Mouse (Mus musculus) kidney, adult 2 months (tissue): ENCODE results near the gene Ttll13. TPM values are rescaled to one million over a fixed set of nuclear protein-coding genes. Genes with fewer than 3 reads are reported as not detected.

Experiments used
- DNase-seq: peaks from one replicate; pipeline ENCODE4 v3.0.0; 2021
- H3K27ac ChIP-seq: fragments of 200-500 bp; 2 replicates; pipeline ENCODE4 v1.5.1; 2012; ENCODE audit warnings: low read depth, low read length, control low read depth, inconsistent platforms; ENCODE audit not compliant: insufficient read depth
- H3K27me3 ChIP-seq: fragments of 200-500 bp; replicated peaks from 2 replicates; pipeline ENCODE4 v1.6.1; 2012; ENCODE audit warnings: mild to moderate bottlenecking, moderate library complexity, low read length, inconsistent platforms; ENCODE audit not compliant: control insufficient read depth, insufficient read depth
- H3K36me3 ChIP-seq: fragments of 200-500 bp; 2 replicates; pipeline ENCODE4 v1.6.1; 2012; ENCODE audit warnings: mild to moderate bottlenecking, moderate library complexity, low read length, inconsistent platforms; ENCODE audit not compliant: control insufficient read depth, insufficient read depth
- H3K4me1 ChIP-seq: fragments of 200-500 bp; 2 replicates; pipeline ENCODE4 v1.6.1; 2011; ENCODE audit warnings: low read length; ENCODE audit not compliant: control insufficient read depth, insufficient read depth
- H3K4me3 ChIP-seq: fragments of 200-500 bp; 2 replicates; pipeline ENCODE4 v1.5.1; 2011; ENCODE audit warnings: mild to moderate bottlenecking, low read depth, low read length, control low read depth; ENCODE audit not compliant: insufficient read depth
- CTCF ChIP-seq: fragments of 200-500 bp; conservative IDR thresholded peaks from 2 replicates; pipeline ENCODE4 v1.5.1; 2011; ENCODE audit warnings: low read depth, mild to moderate bottlenecking, control low read depth, low read length, moderate library complexity, mixed read lengths; ENCODE audit not compliant: insufficient read depth, insufficient read length
- POLR2A ChIP-seq: fragments of 200-500 bp; IDR thresholded peaks from one replicate; pipeline ENCODE4 v1.6.1; 2011; ENCODE audit warnings: low read depth, low read length, control low read depth
- WGBS: fragments of 180-500 bp; shearing (Covaris S2); methylation state at CpG from one replicate; pipeline ENCODE4 v1.1.7; 2018; 5-methylcytosine and 5-hydroxymethylcytosine counted together
- polyA plus RNA-seq: library from polyadenylated mRNA; depleted of rRNA; stranded (reverse); fragments of >200 nt; gene quantifications from 2 replicates; pipeline ENCODE4 v1.2.3, GENCODE M21; 2012

The Ttll13 gene
- polyA plus RNA-seq, 1 experiment: 1.4 TPM

DNA sequence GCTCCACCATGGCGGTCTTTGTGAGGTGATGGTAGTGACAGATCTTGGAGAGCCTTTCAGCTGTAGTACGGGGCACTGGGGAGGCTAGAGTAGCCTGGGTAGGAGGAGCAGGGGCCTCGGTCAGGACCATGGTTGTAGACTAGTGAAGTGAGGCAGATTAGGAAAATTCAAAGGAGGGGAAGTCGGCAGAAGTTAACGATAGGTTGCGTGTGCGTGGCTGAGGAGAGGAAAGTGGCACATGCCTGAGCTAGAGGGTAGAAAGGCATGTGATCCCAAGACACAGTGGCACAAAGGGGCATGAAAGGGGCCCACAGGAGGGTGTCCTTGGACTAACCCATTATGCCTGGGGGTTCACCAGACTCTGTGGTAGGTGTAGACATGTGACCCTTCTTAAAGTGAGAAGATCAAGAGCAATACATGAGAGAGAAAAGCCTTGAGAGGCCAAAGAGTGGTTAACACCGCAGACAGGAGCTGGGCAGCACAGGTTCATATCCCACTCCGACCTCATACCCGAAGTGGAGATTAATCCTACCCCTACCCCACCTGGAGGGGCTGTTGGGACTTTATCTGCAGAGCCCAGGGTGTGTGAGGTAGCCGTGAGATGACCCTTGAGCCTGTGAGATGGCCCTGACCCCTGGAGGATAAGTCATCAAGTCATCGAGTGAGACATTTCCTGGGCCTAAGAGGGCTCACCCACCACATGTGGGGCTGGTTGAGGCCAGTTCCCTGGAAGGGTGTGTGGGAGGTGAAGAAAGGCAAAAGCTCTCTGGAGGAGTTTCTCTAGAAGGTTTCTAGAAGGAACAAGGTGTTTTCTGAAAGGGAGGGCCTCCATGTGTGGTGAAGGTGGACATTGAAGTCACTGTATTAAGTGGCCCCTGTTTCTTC lies 40.2 kb upstream of the Ttll13 start:
- Histone ChIP-seq H3K27ac (peak overlapping the region; percentile 67), H3K4me3 (no peak overlapping the region), H3K36me3 (no peaks in the 10 kb centered on the region), H3K27me3 (no peaks in the 10 kb centered on the region), H3K4me1 (peaks cover 70% of the 10 kb centered on the region)
- TF ChIP-seq POLR2A (no peak), CTCF (no peak)
- 70% methylated on average over 12 of the region's 12 CpGs for WGBS
- no peak for DNase-seq

DNA sequence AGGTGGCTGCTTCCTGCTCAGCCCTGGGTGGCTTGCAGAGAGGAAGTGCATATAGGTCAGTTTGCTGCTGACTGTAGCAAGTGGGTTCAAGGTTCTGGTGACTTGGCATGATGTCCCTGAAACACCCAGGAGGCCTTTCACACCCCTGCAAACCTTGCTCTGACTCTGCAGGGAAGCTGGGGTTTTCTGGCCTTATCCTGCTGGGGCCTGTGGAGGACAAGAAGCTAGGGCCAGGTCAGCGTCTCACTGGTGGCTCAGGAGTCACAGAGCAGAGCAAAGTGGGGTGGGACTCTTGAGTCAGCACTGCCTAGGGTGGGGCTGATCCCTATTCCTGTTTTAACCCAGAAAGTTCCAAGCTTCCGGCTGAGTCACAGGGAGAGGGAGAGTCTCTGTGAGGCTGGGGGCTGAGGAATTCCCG lies 38.9 kb upstream of the Ttll13 start:
- peak; percentile 87 for DNase-seq
- TF ChIP-seq CTCF (no peak), POLR2A (no peak)

DNA sequence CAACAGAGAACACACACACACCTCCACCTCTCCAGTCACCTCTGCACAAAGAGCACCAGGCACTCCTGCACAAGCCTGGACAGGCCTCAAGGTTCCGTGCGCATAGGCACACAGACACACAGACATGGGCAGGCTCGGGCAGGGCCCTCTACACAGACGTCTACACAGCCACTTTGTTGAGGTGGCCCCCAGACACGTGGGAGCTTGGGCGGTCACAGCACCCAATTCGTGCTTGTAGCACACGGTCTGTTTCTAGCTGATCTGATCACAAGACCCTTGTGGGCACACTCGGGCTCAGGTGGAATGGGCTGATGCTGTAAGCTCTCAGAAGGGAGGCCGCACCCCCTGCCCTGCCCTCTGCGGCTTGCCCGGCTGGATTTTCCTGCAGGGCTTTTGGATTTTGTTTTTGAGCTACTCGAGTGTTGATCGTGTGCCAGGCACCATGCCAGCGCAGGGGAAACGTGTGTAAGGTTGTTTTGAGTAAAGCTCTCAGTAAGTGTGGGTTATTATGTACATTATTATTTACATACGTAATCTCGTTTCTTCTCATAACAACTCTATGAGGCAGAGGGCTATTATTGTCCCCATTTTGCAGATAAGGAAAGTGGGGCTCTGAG lies 38.0 kb upstream of the Ttll13 start:
- Histone ChIP-seq H3K4me3 (no peak overlapping the region), H3K27ac (peak overlapping the region; percentile 67), H3K4me1 (peaks cover 54% of the 10 kb centered on the region), H3K36me3 (no peaks in the 10 kb centered on the region), H3K27me3 (no peaks in the 10 kb centered on the region)
- DNase-seq: peak; percentile 62
- TF ChIP-seq CTCF (no peak), POLR2A (no peak)
- 50% methylated on average over 18 of the region's 18 CpGs for WGBS

More for the DNA sequence above, 38.9 kb upstream of the Ttll13 start:
- 34% methylated on average over 3 of the region's 3 CpGs for WGBS
- H3K4me1 ChIP-seq: peaks cover 59% of the 10 kb centered on the region
- no peaks in the 10 kb centered on the region for H3K27me3 ChIP-seq
- H3K4me3 ChIP-seq: no peak overlapping the region
- H3K36me3 ChIP-seq: no peaks in the 10 kb centered on the region
- peak overlapping the region; percentile 67 for H3K27ac ChIP-seq

DNA sequence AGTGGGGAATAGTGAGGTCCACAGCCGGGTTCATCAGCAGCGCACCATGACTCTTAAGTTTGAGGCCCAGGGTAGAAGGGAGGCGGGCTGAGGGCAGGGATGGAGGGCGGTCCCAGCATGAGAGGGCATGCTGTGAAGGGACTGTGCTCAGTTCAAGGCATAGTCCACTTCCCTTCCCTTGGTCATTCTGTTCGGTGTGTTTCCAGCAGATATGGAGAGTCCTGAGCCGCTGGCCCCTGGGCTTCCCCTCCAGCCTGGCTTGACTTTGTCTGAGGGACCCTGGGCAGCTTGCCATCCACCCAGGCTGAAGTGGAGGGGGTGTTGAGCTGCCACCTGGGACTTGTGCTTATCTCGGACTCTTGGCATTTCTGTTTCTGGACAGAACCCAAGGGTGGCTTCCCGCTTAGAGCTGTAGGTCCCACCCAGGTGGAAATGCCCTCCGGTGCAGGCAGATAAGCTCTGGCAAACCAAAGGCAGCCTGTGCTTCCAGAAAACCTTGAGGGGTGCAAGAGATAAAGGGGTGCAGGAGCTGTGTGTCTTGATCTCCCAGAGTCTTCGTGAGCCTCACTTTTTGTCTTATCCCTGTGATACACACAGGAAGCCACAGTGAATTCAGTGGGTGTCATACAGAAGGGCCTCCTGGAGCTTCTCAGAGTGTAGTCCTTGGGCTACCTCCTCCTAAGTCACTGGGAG lies 37.3 kb upstream of the Ttll13 start:
- WGBS: 20% methylated on average over 10 of the region's 10 CpGs
- peaks cover 50% of the 10 kb centered on the region for H3K4me1 ChIP-seq
- no peaks in the 10 kb centered on the region for H3K36me3 ChIP-seq
- TF ChIP-seq POLR2A: no peak
- TF ChIP-seq CTCF: no peak
- no peaks in the 10 kb centered on the region for H3K27me3 ChIP-seq
- DNase-seq: peak; percentile 76
- no peak overlapping the region for H3K4me3 ChIP-seq
- H3K27ac ChIP-seq: peak overlapping the region; percentile 67; the same call in 1 of the 2 replicates

DNA sequence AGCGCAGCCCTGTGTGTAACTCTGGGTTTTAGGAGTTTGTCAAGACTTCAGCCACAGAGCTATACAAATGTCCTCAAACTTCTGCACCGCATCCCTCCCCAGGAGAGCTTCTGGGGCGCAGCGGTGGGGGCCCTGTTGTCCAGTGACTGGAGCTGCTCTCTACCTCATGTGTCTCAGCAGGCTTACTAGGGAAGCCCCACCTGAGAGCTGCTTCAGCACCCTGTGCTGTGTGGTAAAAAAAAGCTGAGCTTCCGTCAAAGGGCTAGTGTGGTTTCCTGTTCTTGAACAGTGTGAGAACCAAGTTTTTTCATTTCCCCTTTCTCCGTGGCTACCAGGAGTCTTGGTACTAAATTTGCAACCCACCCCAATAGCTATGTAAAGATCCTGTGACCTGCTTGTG lies 36.5 kb upstream of the Ttll13 start:
- H3K4me1 ChIP-seq: peaks cover 44% of the 10 kb centered on the region
- WGBS: 70% methylated on average over 6 of the region's 6 CpGs
- no peak for DNase-seq

DNA sequence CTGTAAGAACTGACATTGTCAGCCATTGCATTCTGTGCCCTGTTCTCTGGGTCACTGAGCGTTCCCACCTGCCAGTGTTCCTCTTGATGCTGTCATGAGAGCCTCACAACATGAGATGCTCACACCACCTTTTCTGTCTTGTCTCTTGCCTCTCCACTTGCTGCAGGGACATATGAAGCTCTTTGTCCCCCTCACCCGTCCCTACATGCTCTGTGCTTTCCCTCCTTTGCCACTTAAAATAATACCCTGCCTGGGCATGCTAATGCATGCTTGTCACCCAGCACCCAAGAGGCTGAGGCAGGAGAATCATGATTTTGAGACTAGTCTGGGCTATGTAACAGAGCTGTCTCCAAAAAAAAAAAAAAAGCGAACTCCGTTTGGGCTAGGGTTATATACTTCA lies 35.2 kb upstream of the Ttll13 start:
- DNase-seq: no peak
- Histone ChIP-seq H3K27ac (no peak overlapping the region), H3K36me3 (no peaks in the 10 kb centered on the region), H3K4me1 (peaks cover 40% of the 10 kb centered on the region), H3K27me3 (no peaks in the 10 kb centered on the region), H3K4me3 (no peak overlapping the region)
- WGBS: 73% methylated on average over 4 of the region's 4 CpGs
- TF ChIP-seq POLR2A (no peak), CTCF (no peak)

More for the DNA sequence above, 36.5 kb upstream of the Ttll13 start:
- TF ChIP-seq CTCF: no peak
- TF ChIP-seq POLR2A: no peak
- no peaks in the 10 kb centered on the region for H3K36me3 ChIP-seq
- no peaks in the 10 kb centered on the region for H3K27me3 ChIP-seq
- H3K27ac ChIP-seq: no peak overlapping the region
- no peak overlapping the region for H3K4me3 ChIP-seq
